Mouse (Mus musculus) T-helper 2 cell (primary cell): Measurements from ENCODE around the gene Tap1.
"Not testable (repeated sequence)": the region's sequence is repeated elsewhere in the genome, so short reads cannot be mapped to it uniquely, and the experiment has no call there.

ENCODE experiments used
- in situ Hi-C: fragments of 300-600 bp; cut with MboI, MseI; formaldehyde crosslinking; loops from one replicate; pipeline ENCODE4 v1.15.1; 2025; ENCODE audit warnings: high pct_unique_total_duplicates

Gene Tap1

GRCm38 (mm10) chr17:34225426-34225825 is 38.1 kb downstream of the Tap1 start:
- in situ Hi-C loops = no loop called here

DNA sequence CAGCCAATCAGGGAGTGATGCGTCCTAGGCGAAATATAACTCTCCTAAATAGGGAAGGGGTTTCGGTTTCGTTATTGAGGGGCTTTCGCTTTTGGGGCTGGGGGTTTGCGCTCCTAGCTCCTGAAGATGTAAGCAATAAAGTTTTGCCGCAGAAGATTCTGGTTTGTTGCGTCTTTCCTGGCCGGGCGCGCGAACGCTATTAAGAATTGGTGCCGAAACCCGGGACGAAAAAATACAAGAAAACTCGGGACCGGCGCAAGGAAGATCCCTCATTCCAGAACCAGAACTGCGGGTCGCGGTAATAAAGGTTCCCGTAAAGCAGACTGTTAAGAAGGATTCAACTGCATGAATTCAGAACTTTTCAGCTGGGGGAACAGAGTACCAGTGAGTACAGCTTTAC is 38.6 kb downstream of the Tap1 start:
- in situ Hi-C loops = not testable (repeated sequence)

DNA sequence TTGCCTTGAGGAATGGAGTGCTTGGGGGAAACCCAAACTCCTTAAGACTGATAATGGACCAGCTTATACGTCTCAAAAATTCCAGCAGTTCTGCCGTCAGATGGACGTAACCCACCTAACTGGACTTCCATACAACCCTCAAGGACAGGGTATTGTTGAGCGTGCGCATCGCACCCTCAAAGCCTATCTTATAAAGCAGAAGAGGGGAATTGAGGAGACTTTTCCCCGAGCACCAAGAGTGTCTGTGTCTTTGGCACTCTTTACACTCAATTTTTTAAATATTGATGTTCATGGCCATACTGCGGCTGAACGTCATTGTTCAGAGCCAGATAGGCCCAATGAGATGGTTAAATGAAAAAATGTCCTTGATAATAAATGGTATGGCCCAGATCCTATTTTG is 43.6 kb downstream of the Tap1 start:
- in situ Hi-C loops = not testable (repeated sequence)

DNA sequence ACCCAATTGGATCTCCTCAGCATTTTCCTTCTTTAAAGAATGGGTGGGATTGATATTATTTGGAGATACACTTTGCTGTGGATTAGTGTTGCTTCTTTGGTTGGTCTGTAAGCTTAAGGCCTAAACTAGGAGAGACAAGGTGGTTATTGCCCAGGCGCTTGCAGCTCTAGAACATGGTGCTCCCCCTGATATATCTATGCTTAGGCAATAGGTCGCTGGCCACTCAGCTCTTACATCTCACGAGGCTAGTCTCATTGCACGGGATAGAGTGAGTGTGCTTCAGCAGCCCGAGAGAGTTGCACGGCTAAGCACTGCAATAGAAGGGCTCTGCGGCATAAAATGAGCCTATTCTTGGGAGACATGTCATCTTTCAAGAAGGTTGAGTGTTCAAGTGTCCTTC is 44.7 kb downstream of the Tap1 start:
- in situ Hi-C loops = not testable (repeated sequence)

- in situ Hi-C loops = no loop called here
Observed at GRCm38 (mm10) chr17:34234926-34235325, 47.6 kb downstream of the Tap1 start.

DNA sequence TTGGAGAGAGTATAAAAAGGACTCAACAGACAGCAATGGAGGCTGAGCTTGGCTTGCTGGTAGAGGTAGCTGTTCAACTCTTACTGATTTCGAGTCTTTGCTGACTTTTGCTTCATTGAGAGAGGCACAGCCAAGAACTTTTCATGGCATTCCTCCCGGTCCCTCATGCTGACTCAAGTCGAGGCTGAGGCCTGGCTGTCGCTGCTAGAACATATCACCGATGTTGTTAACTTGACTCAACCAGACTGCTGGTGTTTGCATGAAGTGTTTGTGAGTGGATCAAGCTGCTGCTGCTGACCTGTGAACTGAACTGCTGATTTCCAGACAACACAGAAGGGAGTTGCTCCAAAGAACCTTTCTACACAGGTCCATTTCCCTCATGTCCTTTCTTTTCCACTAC is 49.3 kb downstream of the Tap1 start:
- in situ Hi-C loops = no loop called here

DNA sequence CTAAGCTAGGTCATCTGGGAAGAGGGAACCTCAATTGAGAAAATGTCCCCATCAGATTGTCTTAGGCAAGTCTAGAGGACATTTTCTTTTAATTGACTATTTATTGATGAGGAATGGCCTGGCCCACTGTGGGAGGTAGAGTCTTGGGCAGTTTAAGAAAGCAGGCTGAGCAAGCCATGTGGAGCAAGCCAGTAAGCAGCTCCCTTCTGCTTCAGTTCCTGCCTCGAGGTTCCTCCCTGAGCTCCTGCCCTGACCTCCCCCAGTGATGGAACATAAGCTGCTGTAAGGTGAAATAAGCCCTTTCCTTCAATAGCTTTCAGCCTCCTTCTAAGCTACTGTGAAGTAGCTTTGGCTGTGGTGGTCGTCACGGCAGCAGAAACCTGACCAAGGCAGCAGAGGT is 50.4 kb downstream of the Tap1 start:
- in situ Hi-C loops = no loop called here

DNA sequence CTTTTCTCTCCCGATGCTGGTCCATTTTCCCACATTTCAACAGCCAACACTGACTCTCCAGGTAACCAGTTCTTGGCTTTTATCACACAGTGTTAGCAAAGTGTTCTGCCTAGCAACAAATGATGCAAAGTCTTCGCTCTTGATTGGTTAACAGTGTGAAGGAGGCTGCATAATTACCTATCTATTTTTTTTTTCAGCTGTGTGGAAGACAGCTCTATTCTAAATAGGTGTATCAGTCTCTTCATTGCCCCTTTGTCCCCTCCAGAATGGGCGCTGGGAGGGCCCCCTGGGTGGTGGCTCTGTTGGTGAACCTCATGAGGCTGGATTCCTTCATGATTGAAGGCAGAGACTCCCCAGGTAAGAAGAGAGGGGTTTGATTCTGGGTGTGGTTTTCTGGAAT is 51.4 kb downstream of the Tap1 start, which contains the start of gene H2-Ob:
Gene H2-Ob (plus strand): TSS at position 198 of the 400 bp plus-strand sequence.
- in situ Hi-C loops = no loop called here

DNA sequence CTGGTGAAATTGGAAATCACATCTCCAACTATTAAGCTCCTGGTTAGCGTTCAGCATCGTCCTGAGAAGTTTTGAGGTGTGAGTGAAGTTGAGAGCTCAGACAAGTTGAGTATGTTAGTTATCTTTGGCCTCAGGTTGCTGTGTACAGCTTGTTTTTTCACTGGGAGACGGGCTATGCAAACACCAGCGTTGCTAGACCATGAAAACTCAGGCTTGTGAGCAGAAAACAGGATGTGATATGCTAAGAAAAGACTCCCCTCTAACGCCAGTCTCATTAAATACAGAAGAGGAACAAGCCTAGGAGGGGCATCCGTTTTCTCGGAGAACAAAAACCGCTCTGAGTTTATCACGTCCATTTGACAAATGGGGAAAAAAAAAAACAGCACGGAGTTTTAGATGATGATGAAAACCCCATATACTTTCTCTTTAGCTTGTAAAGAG is 52.3 kb downstream of the Tap1 start:
- in situ Hi-C loops = loop anchor here (10.0 kb wide), 1 partner anchor 75 kb away; no protein-coding TSS in a partner anchor

DNA sequence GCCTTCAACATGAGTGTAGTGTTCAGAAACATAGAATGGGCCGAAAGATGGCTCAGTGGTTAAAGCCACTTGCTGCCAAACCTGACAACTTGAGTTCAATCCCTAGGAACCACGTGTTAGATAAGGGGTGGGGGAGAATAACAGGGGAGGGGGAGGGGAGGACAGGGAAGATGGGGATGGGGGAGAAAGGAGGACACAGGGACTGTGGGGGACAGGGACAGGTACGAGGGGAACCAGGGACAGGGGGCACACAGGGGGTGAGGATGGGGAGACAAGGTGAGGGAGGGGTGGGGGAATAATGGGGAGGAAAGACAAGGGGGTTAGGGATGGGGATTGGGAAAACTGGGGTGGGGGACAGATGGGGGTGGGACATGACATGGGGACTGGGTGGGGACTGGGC is 53.0 kb downstream of the Tap1 start:
- in situ Hi-C loops = loop anchor here (10.0 kb wide), 1 partner anchor 74 kb away; no protein-coding TSS in a partner anchor

- in situ Hi-C loops = loop anchor here (10.0 kb wide), 1 partner anchor 74 kb away; no protein-coding TSS in a partner anchor
Observed at GRCm38 (mm10) chr17:34240916-34241315, 53.6 kb downstream of the Tap1 start.

- in situ Hi-C loops = loop anchor here (5.0 to 10.0 kb wide), 3 partner anchors 32 to 108 kb away; partner anchors contain the start of gene Btnl2
Observed at GRCm38 (mm10) chr17:34244656-34245055, 57.3 kb downstream of the Tap1 start.
